Mouse (Mus musculus) G1E-ER4 (cell line): ENCODE results near the gene Gm20388. TPM values are rescaled to one million over a fixed set of nuclear protein-coding genes. Genes with fewer than 3 reads are reported as not detected.

Source experiments
- GATA1 ChIP-seq: IDR thresholded peaks from one replicate; pipeline ENCODE4 v1.8.0; 2012; ENCODE audit warnings: low read length, inconsistent platforms
- polyA plus RNA-seq: library from polyadenylated mRNA; stranded (reverse); fragments of >175 nt; gene quantifications from 2 replicates; pipeline ENCODE4 v1.2.3, GENCODE M21; 2012

Gm20388 gene
- polyA plus RNA-seq, 1 experiment = not detected

DNA sequence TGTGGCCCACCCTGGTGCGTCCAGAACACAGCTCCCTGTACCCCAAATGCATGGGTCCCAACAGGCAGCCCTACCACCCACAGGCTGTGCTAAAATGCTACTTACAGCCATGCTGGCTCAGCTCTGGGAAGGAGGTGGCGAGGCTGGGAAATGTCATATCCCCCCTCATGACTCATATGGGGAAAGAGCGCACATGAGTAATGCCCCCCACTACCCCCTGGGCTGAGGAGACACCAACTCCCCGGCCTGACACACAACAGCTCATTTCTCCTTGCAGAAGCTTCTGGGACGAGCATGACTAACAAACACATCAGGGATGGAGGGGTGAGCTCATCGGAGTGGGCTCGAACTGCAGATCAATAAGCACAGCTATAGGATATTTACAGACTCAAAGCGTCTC is 155.0 kb downstream of the Gm20388 start:
- TF ChIP-seq GATA1 = no peak

GRCm38 (mm10) chr8:120066226-120066625 is 155.6 kb downstream of the Gm20388 start:
- TF ChIP-seq GATA1 = no peak

GRCm38 (mm10) chr8:120067936-120068668 is 157.5 kb downstream of the Gm20388 start:
- no peak for TF ChIP-seq GATA1

DNA sequence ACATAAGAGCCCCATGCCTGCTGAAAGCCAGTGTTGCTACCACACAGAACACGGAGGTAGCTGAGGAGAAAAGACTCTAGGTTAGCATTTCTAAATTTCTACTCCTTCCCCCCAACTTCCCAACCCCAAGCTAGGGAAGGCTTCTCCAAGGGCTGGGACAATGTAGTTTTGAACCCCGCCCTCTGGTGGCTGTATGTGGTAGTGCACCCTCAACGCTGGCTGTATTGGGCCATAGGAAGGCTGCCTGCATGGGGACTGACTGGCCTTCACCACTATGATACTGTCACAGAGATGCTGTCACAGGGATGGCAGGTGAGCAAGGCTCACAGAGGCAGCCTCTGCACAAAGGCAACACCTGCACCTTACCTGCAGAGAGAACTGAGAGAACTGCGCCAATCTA is 161.0 kb downstream of the Gm20388 start:
- no peak for TF ChIP-seq GATA1

- TF ChIP-seq GATA1 = no peak
Observed at GRCm38 (mm10) chr8:120072259-120072658, 161.6 kb downstream of the Gm20388 start.

GRCm38 (mm10) chr8:120072827-120073226 is 162.2 kb downstream of the Gm20388 start:
- TF ChIP-seq GATA1 = no peak

- TF ChIP-seq GATA1 = no peak
Observed at GRCm38 (mm10) chr8:120074516-120074915, 163.9 kb downstream of the Gm20388 start.

- no peak for TF ChIP-seq GATA1
Observed at GRCm38 (mm10) chr8:120075347-120075746, 164.7 kb downstream of the Gm20388 start.

GRCm38 (mm10) chr8:120078080-120078479 is 167.4 kb downstream of the Gm20388 start:
- TF ChIP-seq GATA1 = no peak

- TF ChIP-seq GATA1 = no peak
Observed at GRCm38 (mm10) chr8:120079361-120079760, 168.7 kb downstream of the Gm20388 start.

- TF ChIP-seq GATA1 = no peak
Observed at GRCm38 (mm10) chr8:120083261-120083660, 172.6 kb downstream of the Gm20388 start.

GRCm38 (mm10) chr8:120084783-120085182 is 174.1 kb downstream of the Gm20388 start:
- no peak for TF ChIP-seq GATA1

- no peak for TF ChIP-seq GATA1
Observed at GRCm38 (mm10) chr8:120089511-120089910, 178.9 kb downstream of the Gm20388 start.

- no peak for TF ChIP-seq GATA1
Observed at GRCm38 (mm10) chr8:120091032-120091431, 180.4 kb downstream of the Gm20388 start.

- no peak for TF ChIP-seq GATA1
Observed at GRCm38 (mm10) chr8:120093103-120093502, 182.5 kb downstream of the Gm20388 start.

DNA sequence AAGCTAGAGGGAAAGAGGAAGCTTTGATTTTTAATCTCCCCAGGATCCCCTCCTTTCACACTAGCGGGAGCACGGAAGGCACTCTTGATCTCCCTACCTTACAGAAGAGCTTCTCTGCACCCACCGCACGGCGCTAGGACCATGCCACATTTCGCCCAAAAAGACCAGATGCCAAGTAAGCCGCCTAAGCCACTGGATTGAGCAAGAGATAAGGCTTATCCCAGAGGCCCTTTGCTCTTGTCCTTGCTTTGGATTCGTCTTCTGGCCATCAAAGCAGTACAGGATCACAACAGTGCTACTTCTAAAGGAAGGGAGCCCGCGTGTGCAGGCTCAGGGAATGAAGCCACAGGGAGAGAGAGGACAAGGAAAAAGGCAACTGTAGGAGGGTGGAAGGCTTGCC is 184.2 kb downstream of the Gm20388 start:
- no peak for TF ChIP-seq GATA1

DNA sequence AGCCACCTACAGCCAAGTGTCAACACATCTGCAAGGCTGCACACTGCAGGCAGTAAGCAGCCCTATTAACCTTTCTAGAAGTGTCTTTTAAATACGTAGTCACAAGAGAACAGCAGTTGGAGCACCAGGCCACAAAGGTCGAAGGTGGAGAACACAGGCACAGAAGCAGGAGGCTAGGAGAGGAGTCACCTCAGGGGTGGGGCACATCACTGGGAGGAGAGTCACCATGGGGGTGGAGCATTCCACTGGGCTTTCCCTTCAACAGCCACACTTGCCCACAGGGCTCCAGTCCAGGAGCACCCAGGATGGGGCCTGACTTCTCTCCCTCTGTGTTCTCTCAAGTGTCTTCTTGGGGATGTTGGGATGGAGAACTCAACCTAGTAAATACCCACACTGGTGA is 185.8 kb downstream of the Gm20388 start:
- no peak for TF ChIP-seq GATA1

- no peak for TF ChIP-seq GATA1
Observed at GRCm38 (mm10) chr8:120100388-120101067, 189.9 kb downstream of the Gm20388 start.
